Mouse (Mus musculus) ovary, adult 2 months (tissue): ENCODE measurements around the gene Paics. TPM values are rescaled to one million over a fixed set of nuclear protein-coding genes. Genes with fewer than 3 reads are reported as not detected.

Source experiments
- polyA plus RNA-seq: library from polyadenylated mRNA; depleted of rRNA; stranded (reverse); fragments of >200 nt; gene quantifications from 2 replicates; pipeline ENCODE4 v1.2.3, GENCODE M21; 2012; rRNA removed

Gene Paics
- polyA plus RNA-seq, result 60.0 and 65.5 TPM in 2 replicates

DNA sequence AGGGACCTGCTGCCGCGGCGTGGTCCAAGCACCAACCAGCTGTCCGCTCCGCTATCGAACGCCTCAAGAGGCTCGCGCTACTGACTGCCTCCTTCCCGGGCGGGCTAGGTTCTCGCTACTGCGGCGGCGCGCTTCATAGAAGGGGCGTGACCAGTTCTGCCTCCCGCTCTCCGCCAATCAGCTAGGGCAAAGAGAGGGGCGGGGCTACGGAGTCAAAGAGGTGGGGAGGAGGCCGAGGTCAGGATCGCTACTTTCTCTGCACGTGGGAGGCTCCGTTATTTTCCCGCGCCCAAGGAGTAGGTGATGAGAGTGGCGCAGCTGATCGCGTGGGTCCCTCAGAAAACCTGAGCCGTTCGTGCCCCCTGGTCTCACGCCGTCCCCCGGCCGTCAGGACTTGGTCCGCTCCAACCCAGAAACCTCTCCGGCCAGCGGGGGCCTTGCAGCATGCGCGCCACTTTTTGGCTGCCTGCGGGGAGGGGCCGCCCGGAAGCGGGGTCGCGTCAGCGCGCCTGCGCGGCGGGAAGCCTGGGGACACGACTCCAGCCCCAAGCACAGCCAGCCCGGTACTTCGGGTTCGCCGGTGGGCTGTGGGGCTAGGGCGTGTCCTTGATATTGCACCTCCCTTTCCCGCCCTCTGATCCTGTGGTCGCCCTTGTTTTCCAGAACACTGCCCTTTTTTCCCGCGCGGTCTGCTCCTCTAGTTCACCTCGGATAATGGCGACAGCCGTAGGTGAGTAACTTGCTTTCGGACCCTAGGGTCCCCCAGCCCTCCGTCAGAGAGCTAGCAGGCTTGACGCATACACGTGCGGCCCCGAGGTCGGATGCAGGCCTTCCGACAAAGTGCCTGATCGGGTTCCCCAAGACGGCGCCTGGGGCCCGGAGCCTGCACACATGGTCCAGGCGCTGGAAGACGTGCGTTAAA, at the start of gene Paics, which contains the start of gene Ppat:
Gene Paics (plus strand): TSS at position 202 of the 922 bp plus-strand sequence.
Gene Ppat (minus strand): TSS at position 473 of the 922 bp plus-strand sequence.

DNA sequence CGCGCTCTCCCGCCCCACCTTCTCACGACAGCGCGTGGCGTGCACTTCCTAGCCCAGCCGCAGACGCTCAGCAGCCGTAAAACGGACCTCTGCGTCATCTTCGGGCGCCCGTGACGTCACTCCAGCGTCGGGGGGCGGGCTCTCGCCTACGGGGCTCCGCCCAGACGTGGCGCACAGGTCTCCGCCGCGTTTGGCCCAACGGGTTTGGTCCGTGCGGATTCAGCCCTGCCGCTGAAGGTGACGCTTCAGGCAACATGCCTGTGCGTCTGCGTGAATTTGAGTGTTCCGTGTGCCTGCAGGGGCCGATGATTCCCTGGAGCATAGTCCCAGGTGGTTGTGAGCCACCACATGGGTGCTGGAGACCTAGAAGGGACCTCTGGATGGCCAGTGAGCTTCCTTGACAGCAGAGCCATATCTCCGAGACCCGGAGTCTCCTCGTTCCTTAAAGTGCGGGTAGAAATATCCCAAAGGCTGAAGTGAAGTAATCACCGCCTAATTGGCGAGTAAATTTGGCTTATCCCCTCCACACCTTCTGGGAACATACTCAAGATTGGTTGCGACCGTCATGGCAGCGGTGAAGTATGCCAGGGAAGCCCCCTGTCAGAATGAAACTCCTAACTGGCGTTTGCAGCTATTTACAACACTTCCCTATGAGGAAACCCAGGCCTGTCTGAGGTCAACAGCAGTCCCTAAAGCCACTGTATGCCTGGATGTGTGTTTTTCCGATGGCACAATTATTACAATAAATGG, 45.5 kb upstream of the Paics start, which contains the start of gene Aasdh:
Gene Aasdh (minus strand): TSS at position 110 of the 750 bp plus-strand sequence.

DNA sequence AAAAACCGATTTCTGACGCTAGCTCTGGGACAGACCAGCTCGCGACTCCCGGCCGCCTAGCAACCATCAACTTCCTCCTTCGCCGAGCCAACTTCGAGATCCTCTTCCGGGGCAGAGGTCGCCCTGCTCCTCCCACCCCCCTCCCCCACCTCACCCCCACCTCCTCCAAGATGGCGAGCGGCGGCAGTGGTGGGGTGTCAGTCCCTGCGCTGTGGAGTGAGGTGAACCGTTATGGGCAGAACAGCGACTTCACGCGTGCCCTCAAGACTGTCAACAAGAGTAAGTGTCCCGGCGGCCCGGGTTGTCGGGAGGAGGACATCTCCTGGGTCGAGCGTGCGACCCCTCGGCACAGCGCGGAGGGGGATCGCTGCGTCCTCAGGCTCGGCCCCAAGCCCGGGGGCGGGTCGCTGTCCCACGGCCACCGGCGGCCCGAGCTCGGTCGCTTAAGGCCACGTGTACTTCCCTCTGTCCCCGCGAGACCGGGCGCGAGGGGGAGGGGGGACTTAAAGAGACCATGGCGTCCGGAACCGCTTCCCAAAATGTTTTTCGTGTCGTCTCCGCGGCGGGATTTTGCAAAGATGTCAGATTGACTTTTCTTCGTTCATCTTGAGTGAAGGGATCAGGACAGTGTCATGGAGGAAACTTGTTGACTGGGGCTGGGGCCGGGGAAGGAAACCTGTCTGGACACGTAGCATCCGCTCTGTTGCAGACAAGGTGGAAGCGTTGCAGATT, 23.6 kb downstream of the Paics start, which contains the start of gene Srp72:
Gene Srp72 (plus strand): TSS at position 130 of the 732 bp plus-strand sequence.

DNA sequence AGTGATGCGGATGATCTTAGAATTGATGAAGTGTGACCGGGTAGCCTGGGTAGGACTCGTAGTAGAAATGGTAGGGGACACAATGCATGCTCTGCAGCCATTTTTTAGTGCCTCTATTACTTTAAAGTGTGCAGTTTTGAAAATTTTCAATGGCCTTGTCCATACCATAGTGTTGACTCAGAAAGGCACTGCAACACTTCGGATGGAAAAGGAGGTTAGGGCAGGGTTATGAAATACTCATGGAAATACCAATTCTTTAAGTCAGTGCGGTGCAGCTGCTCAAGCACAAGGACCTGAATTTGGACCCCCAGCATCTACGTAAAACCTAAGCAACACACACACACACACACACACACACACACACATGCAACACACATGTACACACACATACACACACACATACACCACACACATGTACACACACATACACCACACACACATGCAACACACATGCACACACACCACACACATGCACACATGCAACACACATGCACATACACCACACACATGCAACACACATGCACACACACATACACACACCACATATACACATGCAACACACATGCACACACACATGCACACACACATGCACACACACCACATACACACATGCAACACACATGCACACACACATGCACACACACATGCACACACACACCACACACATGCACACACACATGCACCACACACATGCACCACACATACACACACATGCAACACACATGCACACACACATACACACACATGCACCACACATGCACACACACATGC, 53.1 kb downstream of the Paics start, which contains the start of gene Arl9:
Gene Arl9 (plus strand): TSS at position 5 of the 771 bp plus-strand sequence.

DNA sequence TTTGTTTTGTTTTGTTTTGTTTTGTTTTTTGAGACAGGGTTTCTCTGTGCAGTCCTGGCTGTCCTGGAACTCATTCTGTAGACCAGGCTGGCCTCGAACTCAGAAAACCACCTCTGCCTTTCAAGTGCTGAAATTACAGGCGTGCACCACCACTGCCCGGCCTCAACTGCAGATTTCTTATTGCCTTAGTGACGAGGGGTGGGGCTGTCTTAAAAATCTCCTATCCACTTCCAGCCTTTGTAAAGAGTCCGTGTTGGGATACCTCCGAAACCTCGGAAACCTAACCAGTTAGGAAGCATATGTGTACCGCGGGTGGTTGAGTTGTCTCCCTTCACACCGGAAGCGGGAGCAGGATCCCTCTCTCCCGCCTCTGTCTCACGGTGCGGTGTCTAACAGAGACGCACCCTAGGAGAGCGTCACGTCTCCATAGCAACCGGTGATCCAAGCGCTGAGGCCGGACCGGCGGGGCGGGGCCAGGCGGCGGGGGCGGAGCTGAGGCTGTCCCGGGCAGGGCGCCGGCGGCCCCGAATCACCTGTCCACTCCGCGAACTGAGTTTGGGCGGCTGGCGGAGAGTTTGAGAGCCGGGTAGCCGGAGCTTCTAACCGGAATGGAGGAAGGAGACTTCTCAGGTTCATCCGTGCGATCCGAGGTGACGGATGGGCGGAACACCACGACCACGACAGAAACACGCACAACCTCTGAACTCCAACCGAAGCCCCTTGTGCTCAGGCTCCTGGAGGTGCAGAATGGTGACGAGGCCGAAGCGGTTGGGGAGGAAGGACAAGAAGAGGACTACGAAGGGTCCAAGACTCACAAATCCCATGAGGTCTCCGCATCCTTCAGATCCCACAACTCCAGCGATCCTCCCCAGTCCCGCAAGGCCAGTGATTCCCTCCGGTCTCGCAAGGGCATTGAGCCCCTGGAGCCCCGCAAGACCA, 64.7 kb downstream of the Paics start, which contains the start of gene Thegl:
Gene Thegl (plus strand): TSS at position 480 of the 939 bp plus-strand sequence.

Other genes starting within 250 kb of the Paics start
- 8.3 and 9.8 TPM in 2 replicates for gene Aasdh, start 45.8 kb upstream of the Paics start, polyA plus RNA-seq
- 7.5 and 9.2 TPM in 2 replicates for gene Ppat, start 271 bp downstream of the Paics start, polyA plus RNA-seq
- 18.0 and 20.1 TPM in 2 replicates for gene Srp72, start 23.4 kb downstream of the Paics start, polyA plus RNA-seq
- gene Arl9, start 52.7 kb downstream of the Paics start, polyA plus RNA-seq, result not detected in 2 replicates
- 0.08 and 0.31 TPM in 2 replicates for gene Thegl, start 64.7 kb downstream of the Paics start, polyA plus RNA-seq
- gene Hopx, start 163.8 kb downstream of the Paics start, polyA plus RNA-seq, result 24.7 and 25.2 TPM in 2 replicates